Mouse (Mus musculus): ENCODE data around the gene Setd1a. TPM values are rescaled to one million over a fixed set of nuclear protein-coding genes. Genes with fewer than 3 reads are reported as not detected.

Gene Setd1a
- total RNA-seq (2023) = 10 to 100 TPM; 30.9 to 31.9 TPM

GRCm38 (mm10) chr7:127776426-127776825 is at the start of gene Setd1a:
Gene Setd1a (plus strand): TSS chr7:127776670.

DNA sequence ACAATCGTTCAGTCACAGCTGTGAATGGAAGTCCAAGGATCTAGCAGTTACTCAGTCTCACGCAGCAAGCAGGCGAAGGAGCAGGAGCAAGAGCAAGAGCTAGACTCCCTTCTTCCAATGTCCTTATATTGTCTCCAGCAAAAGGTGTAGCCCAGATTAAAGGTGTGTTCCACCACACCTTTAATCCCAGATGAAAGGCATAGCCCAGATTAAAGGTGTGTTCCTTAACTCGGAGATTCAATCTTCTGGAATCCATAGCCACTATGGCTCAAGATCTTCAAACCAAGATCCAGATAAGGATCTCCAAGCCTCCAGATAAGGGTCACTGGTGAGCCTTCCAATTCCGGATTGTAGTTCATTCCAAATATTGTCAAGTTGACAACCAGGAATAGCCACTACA is 44.4 kb upstream of the Setd1a start, which contains the start of gene Ctf2:
Gene Ctf2, minus strand, starts transcription at position 101 of the 400 bp plus-strand sequence.

GRCm38 (mm10) chr7:127744366-127745045 is 32.0 kb upstream of the Setd1a start, which contains the start of gene Fbxl19:
Gene Fbxl19 (plus strand): TSS chr7:127744543.

GRCm38 (mm10) chr7:127769651-127770038 is 6.8 kb upstream of the Setd1a start, which contains the start of gene Orai3:
Gene Orai3 (plus strand): TSS chr7:127769815.

GRCm38 (mm10) chr7:127785308-127785707 is 8.8 kb downstream of the Setd1a start, which contains the start of gene Gm49388:
Gene Gm49388 (plus strand): TSS chr7:127785608.

DNA sequence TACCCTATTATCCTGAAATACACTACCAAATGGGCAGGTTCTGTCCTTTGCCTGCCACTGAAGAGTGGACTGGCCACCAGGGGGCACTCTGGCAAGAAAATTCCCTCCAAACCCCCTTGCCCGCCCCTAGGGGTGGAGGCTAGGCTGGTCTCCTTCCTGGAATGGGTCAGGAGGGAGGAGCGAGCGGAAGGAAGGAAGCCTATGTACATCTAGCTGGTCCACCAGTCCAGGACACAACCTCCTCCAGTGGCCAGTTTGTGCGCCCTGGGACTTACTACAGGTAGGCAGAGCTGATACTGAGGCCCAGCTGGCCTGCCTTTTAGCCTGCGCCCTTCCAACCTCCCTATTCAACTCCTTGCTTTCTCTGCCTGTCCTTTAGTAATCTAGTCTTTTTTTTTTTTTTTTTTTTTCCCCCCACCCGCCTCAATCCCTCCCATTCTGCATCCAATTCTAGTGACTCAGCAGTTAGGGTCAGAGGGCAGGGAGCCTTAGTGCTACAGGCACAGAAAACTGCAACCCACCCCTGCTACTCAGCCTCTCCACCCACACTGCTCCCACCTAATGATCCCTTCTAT is 24.1 kb downstream of the Setd1a start, which contains the start of gene Hsd3b7:
Gene Hsd3b7, plus strand, starts transcription at position 170 of the 575 bp plus-strand sequence.

GRCm38 (mm10) chr7:127824176-127824871 is 47.9 kb downstream of the Setd1a start, which contains the start of the genes Stx4a and Stx1b:
Gene Stx4a (plus strand): TSS chr7:127824294.
Gene Stx1b (minus strand): TSS chr7:127824549.

Other genes with a start within 250 kb of the Setd1a start
- gene Tmem265, start 215.3 kb upstream of the Setd1a start, total RNA-seq (2023) = not detected
- gene Phkg2, start 203.3 kb upstream of the Setd1a start, total RNA-seq (2023) = 100 to 1,000 TPM; 104 to 116 TPM
- gene Ccdc189, start 188.1 kb upstream of the Setd1a start, total RNA-seq (2023) = 10 to 100 TPM; 16.7 to 19.2 TPM
- 100 to 1,000 TPM; 158 to 167 TPM for gene Rnf40, start 187.9 kb upstream of the Setd1a start, total RNA-seq (2023)
- gene Zfp629, start 160.9 kb upstream of the Setd1a start, total RNA-seq (2023) = 1 to 10 TPM; 2.3 to 5.2 TPM
- gene Bcl7c, start 67.7 kb upstream of the Setd1a start, total RNA-seq (2023) = 10 to 100 TPM; 34.8 to 46.5 TPM
- gene Ctf1, start 63.9 kb upstream of the Setd1a start, total RNA-seq (2023) = not detected
- not detected for gene Ctf2, start 44.5 kb upstream of the Setd1a start, total RNA-seq (2023)
- gene Fbxl19, start 32.1 kb upstream of the Setd1a start, total RNA-seq (2023) = 1 to 10 TPM; 6.0 to 7.0 TPM
- gene Orai3, start 6.9 kb upstream of the Setd1a start, total RNA-seq (2023) = 10 to 100 TPM; 27.2 to 29.1 TPM
- under 1 TPM in 1 of 2 experiments, not detected in 1; 0.84 TPM for gene Gm49388, start 8.9 kb downstream of the Setd1a start, total RNA-seq (2023)
- 10 to 100 TPM; 12.8 to 15.1 TPM for gene Hsd3b7, start 23.9 kb downstream of the Setd1a start, total RNA-seq (2023)
- gene Stx4a, start 47.6 kb downstream of the Setd1a start, total RNA-seq (2023) = 10 to 100 TPM; 61.0 to 71.1 TPM
- gene Stx1b, start 47.9 kb downstream of the Setd1a start, total RNA-seq (2023) = not detected
- 10 to 100 TPM; 39.9 to 40.2 TPM for gene Zfp646, start 99.6 kb downstream of the Setd1a start, total RNA-seq (2023)
- gene Zfp668, start 100.2 kb downstream of the Setd1a start, total RNA-seq (2023) = 1 to 10 TPM; 6.9 to 8.2 TPM
- gene Prss53, start 114.3 kb downstream of the Setd1a start, total RNA-seq (2023) = not detected
- not detected for gene Gm21974, start 118.8 kb downstream of the Setd1a start, total RNA-seq (2023)
- 10 to 100 TPM in 1 of 2 experiments, 1 to 10 TPM in 1; 8.9 to 10.6 TPM for gene Vkorc1, start 118.9 kb downstream of the Setd1a start, total RNA-seq (2023)
- 10 to 100 TPM; 33.7 to 34.8 TPM for gene Bckdk, start 127.4 kb downstream of the Setd1a start, total RNA-seq (2023)
- 10 to 100 TPM; 16.9 to 19.3 TPM for gene Kat8, start 135.8 kb downstream of the Setd1a start, total RNA-seq (2023)
- gene Prss8, start 153.4 kb downstream of the Setd1a start, total RNA-seq (2023) = not detected
- gene Prss36, start 170.1 kb downstream of the Setd1a start, total RNA-seq (2023) = 1 to 10 TPM in 1 of 2 experiments, under 1 TPM in 1; 0.73 to 2.2 TPM
- 100 to 1,000 TPM; 381 to 409 TPM for gene Fus, start 190.8 kb downstream of the Setd1a start, total RNA-seq (2023)
- gene Pycard, start 217.2 kb downstream of the Setd1a start, total RNA-seq (2023) = 10 to 100 TPM; 58.7 to 76.0 TPM
- gene Trim72, start 227.3 kb downstream of the Setd1a start, total RNA-seq (2023) = under 1 TPM; 0.42 to 0.57 TPM

All from neutrophil, adult 59 days (primary cell).